Mouse (Mus musculus) megakaryocyte, embryonic 14.5 days (primary cell): ENCODE data around the gene Fto.

Source experiments
- FLI1 ChIP-seq: IDR thresholded peaks from 2 replicates; pipeline ENCODE4 v1.6.1; 2012; ENCODE audit warnings: low read length, inconsistent platforms, mixed read lengths
- GATA1 ChIP-seq: IDR thresholded peaks from 3 replicates; pipeline ENCODE4 v1.6.1; 2012; ENCODE audit warnings: mixed read lengths, low read length, inconsistent platforms, borderline replicate concordance

- TF ChIP-seq GATA1 (no peak), FLI1 (no peak)
Observed at GRCm38 (mm10) chr8:91510716-91511115, 197.4 kb downstream of the Fto start.
